Mouse (Mus musculus): ENCODE data around the gene 2010111I01Rik. TPM values are rescaled to one million over a fixed set of nuclear protein-coding genes. Genes with fewer than 3 reads are reported as not detected.

Gene 2010111I01Rik
- polyA plus RNA-seq, 1 experiment from 2014 or later = 119 TPM

GRCm38 (mm10) chr13:62951606-62952005, 13.1 kb upstream of the 2010111I01Rik start:
- Histone ChIP-seq H3K4me2 (ENCODE audit: low read depth, low read length) (no peak overlapping the region), H3K4me3 (replicated peaks; ENCODE audit: low read length) (no peak overlapping the region), H3K27me3 (ENCODE audit: control insufficient read depth, insufficient read depth, low read length) (no peaks in the 10 kb centered on the region), H3K4me1 (ENCODE audit: control insufficient read depth, insufficient read depth, low read length) (no peaks in the 10 kb centered on the region), H3K27ac (ENCODE audit: low read length) (0 out of 2 replicates have a peak overlapping the region, but pooled peaks have one; percentile 24), H3K9ac (ENCODE audit: low read length) (no peak overlapping the region), H3K36me3 (ENCODE audit: control insufficient read depth, insufficient read depth, low read length) (no peaks in the 10 kb centered on the region), H3K9me3 (replicated peaks; ENCODE audit: control insufficient read depth, low read length) (no peaks in the 10 kb centered on the region)
- ATAC-seq (ENCODE audit: insufficient read depth, low FRiP score) = no peak
- 68% methylated on average over 1 of the region's 1 CpGs for WGBS

DNA sequence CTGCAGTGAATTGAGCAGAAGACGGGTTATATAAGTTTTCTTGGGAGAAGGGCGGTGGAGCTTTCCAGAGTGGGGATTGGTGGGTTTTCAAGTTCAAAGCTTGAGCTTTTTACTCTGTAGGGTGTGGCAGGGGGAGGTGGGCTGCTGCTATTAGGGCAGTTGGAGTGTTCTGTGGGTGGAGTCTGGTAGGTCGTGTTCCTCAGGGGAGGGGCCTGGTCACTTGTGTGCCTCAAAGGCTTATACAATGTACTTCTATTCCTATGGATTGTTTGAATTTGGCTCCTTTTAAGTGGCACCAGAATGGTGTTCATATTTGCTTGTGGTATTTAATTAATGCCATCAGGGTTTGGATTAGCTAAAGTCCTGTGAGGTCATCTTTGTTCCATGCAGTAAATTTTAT, 12.6 kb upstream of the 2010111I01Rik start:
- Histone ChIP-seq H3K27ac (ENCODE audit: low read length) (0 out of 2 replicates have a peak overlapping the region, but pooled peaks have one; percentile 24), H3K36me3 (ENCODE audit: control insufficient read depth, insufficient read depth, low read length) (no peaks in the 10 kb centered on the region), H3K9me3 (replicated peaks; ENCODE audit: control insufficient read depth, low read length) (no peaks in the 10 kb centered on the region), H3K27me3 (ENCODE audit: control insufficient read depth, insufficient read depth, low read length) (no peaks in the 10 kb centered on the region), H3K4me1 (ENCODE audit: control insufficient read depth, insufficient read depth, low read length) (no peaks in the 10 kb centered on the region), H3K4me2 (ENCODE audit: low read depth, low read length) (no peak overlapping the region), H3K4me3 (replicated peaks; ENCODE audit: low read length) (no peak overlapping the region), H3K9ac (ENCODE audit: low read length) (no peak overlapping the region)
- ATAC-seq (ENCODE audit: insufficient read depth, low FRiP score) = no peak; the same call in 1 of the 2 replicates
- WGBS = 63% methylated on average over 3 of the region's 3 CpGs

GRCm38 (mm10) chr13:62952624-62953023, 12.1 kb upstream of the 2010111I01Rik start:
- ATAC-seq (ENCODE audit: insufficient read depth, low FRiP score) = no peak
- Histone ChIP-seq H3K27ac (ENCODE audit: low read length) (peak overlapping the region; percentile 47; the same call in 1 of the 2 replicates), H3K4me1 (ENCODE audit: control insufficient read depth, insufficient read depth, low read length) (no peaks in the 10 kb centered on the region), H3K27me3 (ENCODE audit: control insufficient read depth, insufficient read depth, low read length) (no peaks in the 10 kb centered on the region), H3K36me3 (ENCODE audit: control insufficient read depth, insufficient read depth, low read length) (no peaks in the 10 kb centered on the region), H3K4me2 (ENCODE audit: low read depth, low read length) (no peak overlapping the region), H3K9me3 (replicated peaks; ENCODE audit: control insufficient read depth, low read length) (no peaks in the 10 kb centered on the region), H3K4me3 (replicated peaks; ENCODE audit: low read length) (no peak overlapping the region), H3K9ac (ENCODE audit: low read length) (no peak overlapping the region)
- 55% methylated on average over 3 of the region's 3 CpGs for WGBS

DNA sequence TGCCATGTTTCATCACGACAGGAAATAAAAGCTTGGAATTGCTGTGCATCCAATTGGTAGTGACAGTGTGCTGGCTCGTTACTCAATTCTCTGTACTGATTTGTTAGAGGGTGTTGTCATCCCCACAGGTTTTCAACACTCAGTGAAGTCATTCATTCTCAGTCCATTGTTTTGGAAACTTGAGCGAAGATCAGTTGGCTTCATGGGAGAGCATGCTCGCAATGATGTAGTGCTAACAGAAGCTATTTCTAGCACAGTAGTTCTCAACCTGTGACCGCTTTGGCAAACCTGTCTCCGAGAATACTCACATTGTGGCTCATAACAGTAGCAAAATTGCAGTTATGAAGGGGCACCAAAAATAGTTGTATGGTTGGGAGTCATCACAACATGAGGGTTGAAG, 8.7 kb upstream of the 2010111I01Rik start:
- WGBS = 88% methylated on average over 6 of the region's 6 CpGs
- no peak overlapping the region for H3K4me3 ChIP-seq (replicated peaks; ENCODE audit: low read length)
- no peak for ATAC-seq (ENCODE audit: insufficient read depth, low FRiP score)
- no peak overlapping the region for H3K9ac ChIP-seq (ENCODE audit: low read length)
- H3K27ac ChIP-seq (ENCODE audit: low read length) = no peak overlapping the region
- H3K4me2 ChIP-seq (ENCODE audit: low read depth, low read length) = no peak overlapping the region
- no peaks in the 10 kb centered on the region for H3K36me3 ChIP-seq (ENCODE audit: control insufficient read depth, insufficient read depth, low read length)
- no peaks in the 10 kb centered on the region for H3K4me1 ChIP-seq (ENCODE audit: control insufficient read depth, insufficient read depth, low read length)
- no peaks in the 10 kb centered on the region for H3K9me3 ChIP-seq (replicated peaks; ENCODE audit: control insufficient read depth, low read length)
- H3K27me3 ChIP-seq (ENCODE audit: control insufficient read depth, insufficient read depth, low read length) = no peaks in the 10 kb centered on the region

DNA sequence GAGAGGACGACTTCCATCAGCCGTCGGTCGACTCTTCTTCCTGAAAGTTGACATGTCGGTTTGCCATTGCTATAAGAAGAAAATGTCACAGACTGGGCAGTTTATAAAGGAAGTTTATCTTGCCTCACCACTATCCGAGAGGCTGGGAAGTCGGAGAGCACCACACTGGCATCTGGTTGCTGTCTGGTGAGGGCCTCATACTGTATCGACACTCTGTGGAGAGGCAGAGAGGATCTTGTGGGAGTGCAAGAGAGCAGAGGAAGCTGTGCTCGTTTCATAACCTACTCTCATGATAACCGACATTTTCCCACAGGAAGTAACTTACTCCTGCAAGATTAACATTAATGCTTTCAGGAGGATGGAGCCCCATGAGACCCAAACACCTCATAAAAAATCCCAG, 7.9 kb upstream of the 2010111I01Rik start:
- no peaks in the 10 kb centered on the region for H3K27me3 ChIP-seq (ENCODE audit: control insufficient read depth, insufficient read depth, low read length)
- H3K9ac ChIP-seq (ENCODE audit: low read length) = no peak overlapping the region
- H3K36me3 ChIP-seq (ENCODE audit: control insufficient read depth, insufficient read depth, low read length) = no peaks in the 10 kb centered on the region
- no peak overlapping the region for H3K27ac ChIP-seq (ENCODE audit: low read length)
- H3K4me1 ChIP-seq (ENCODE audit: control insufficient read depth, insufficient read depth, low read length) = no peaks in the 10 kb centered on the region
- ATAC-seq (ENCODE audit: insufficient read depth, low FRiP score) = no peak
- H3K4me2 ChIP-seq (ENCODE audit: low read depth, low read length) = no peak overlapping the region
- 55% methylated on average over 10 of the region's 10 CpGs for WGBS
- no peaks in the 10 kb centered on the region for H3K9me3 ChIP-seq (replicated peaks; ENCODE audit: control insufficient read depth, low read length)
- no peak overlapping the region for H3K4me3 ChIP-seq (replicated peaks; ENCODE audit: low read length)

DNA sequence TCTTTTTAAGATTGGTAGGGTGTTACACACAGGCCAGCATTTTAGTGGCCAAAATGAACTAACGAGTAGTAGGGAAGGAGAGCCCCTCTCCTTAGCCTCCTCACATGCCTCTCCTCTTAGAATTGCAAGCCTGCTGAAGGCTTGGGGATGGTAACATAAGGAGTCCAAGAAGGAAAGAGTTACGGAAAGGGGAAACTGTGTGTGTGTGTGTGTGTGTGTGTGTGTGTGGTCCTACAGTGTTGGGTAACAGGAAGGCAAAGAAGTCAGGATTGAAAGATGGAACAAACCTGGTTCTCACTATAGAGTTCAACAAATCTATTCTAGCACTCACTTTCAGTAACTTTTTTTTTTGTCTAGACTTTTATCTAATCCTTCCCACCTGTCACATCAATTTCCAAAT, 1.3 kb upstream of the 2010111I01Rik start:
- no peak for ATAC-seq (ENCODE audit: insufficient read depth, low FRiP score)
- H3K9ac ChIP-seq (ENCODE audit: low read length) = no peak overlapping the region
- no peaks in the 10 kb centered on the region for H3K27me3 ChIP-seq (ENCODE audit: control insufficient read depth, insufficient read depth, low read length)
- no peak overlapping the region for H3K4me2 ChIP-seq (ENCODE audit: low read depth, low read length)
- H3K36me3 ChIP-seq (ENCODE audit: control insufficient read depth, insufficient read depth, low read length) = no peaks in the 10 kb centered on the region
- H3K27ac ChIP-seq (ENCODE audit: low read length) = no peak overlapping the region
- H3K9me3 ChIP-seq (replicated peaks; ENCODE audit: control insufficient read depth, low read length) = no peaks in the 10 kb centered on the region
- WGBS = 85% methylated on average over 2 of the region's 2 CpGs
- H3K4me3 ChIP-seq (replicated peaks; ENCODE audit: low read length) = no peak overlapping the region
- H3K4me1 ChIP-seq (ENCODE audit: control insufficient read depth, insufficient read depth, low read length) = no peaks in the 10 kb centered on the region

- no peak overlapping the region for H3K4me2 ChIP-seq (ENCODE audit: low read depth, low read length)
- H3K27me3 ChIP-seq (ENCODE audit: control insufficient read depth, insufficient read depth, low read length) = no peaks in the 10 kb centered on the region
- H3K36me3 ChIP-seq (ENCODE audit: control insufficient read depth, insufficient read depth, low read length) = no peaks in the 10 kb centered on the region
- WGBS = 79% methylated on average over 12 of the region's 12 CpGs
- no peak for ATAC-seq (ENCODE audit: insufficient read depth, low FRiP score)
- H3K9me3 ChIP-seq (replicated peaks; ENCODE audit: control insufficient read depth, low read length) = no peaks in the 10 kb centered on the region
- no peak overlapping the region for H3K9ac ChIP-seq (ENCODE audit: low read length)
- no peaks in the 10 kb centered on the region for H3K4me1 ChIP-seq (ENCODE audit: control insufficient read depth, insufficient read depth, low read length)
- no peak overlapping the region for H3K27ac ChIP-seq (ENCODE audit: low read length)
- H3K4me3 ChIP-seq (replicated peaks; ENCODE audit: low read length) = no peak overlapping the region
These were observed 3.5 kb downstream of the 2010111I01Rik start for GRCm38 (mm10) chr13:62968223-62968622.

DNA sequence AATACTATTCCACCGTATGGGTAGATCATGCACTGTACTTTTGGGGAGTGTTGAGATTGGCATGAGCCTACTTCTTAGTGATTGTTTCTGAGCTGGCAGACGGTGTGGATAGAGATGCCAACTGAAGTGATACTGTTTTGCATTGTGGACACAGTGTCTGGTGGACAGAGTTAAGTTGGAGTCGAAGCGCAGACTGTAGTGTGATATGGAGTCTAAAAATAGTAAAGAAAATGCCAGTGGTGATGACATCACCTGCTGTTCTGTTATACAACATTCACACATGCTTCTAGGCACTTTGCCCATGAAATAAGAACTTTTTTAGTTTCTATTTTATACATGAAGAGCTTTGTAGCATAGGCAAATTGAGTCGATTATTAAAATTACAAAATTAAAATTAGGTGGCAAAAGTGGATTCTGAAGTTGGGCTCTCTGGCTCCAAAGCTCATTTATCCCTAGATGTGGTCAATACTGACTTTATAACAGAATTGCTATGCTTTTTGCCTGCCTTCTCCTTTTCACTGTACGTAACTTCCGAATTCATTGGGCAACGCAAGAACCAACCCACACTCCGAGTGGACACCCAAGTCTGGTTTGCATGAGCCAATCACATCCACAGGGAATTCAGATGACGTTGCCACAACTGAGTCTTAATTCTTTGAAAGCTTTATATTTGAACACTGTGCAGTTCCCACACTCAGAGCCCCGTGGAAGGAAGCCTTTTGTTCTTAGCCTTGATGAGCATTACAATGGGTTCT, 6.0 kb downstream of the 2010111I01Rik start:
- H3K27me3 ChIP-seq (ENCODE audit: control insufficient read depth, insufficient read depth, low read length) = no peaks in the 10 kb centered on the region
- H3K36me3 ChIP-seq (ENCODE audit: control insufficient read depth, insufficient read depth, low read length) = no peaks in the 10 kb centered on the region
- no peak overlapping the region for H3K27ac ChIP-seq (ENCODE audit: low read length)
- no peaks in the 10 kb centered on the region for H3K9me3 ChIP-seq (replicated peaks; ENCODE audit: control insufficient read depth, low read length)
- no peak overlapping the region for H3K4me2 ChIP-seq (ENCODE audit: low read depth, low read length)
- no peaks in the 10 kb centered on the region for H3K4me1 ChIP-seq (ENCODE audit: control insufficient read depth, insufficient read depth, low read length)
- H3K4me3 ChIP-seq (replicated peaks; ENCODE audit: low read length) = no peak overlapping the region
- ATAC-seq (ENCODE audit: insufficient read depth, low FRiP score) = no peak
- H3K9ac ChIP-seq (ENCODE audit: low read length) = no peak overlapping the region
- WGBS = 82% methylated on average over 11 of the region's 11 CpGs

DNA sequence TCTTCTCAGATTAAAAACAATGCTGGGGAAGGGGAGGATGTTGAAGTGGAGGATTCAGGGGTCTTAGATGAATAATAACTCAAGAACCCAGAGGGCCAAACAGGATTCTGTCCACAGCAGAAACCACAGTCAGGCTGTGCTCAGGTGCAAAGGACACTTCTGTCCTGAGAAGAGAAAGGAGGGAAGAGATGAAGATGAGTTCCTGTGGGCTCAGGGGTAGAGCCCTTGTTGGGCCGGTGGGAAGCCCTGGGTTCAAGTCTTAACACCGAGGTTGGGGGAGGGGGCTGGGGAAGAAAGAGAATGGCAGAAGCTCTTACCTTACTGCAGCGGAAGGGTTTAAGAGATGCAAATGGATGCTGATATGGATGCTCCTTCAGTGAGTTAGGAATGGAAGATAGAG, 7.7 kb downstream of the 2010111I01Rik start:
- Histone ChIP-seq H3K36me3 (ENCODE audit: control insufficient read depth, insufficient read depth, low read length) (no peaks in the 10 kb centered on the region), H3K27ac (ENCODE audit: low read length) (no peak overlapping the region)
- no peak for ATAC-seq (ENCODE audit: insufficient read depth, low FRiP score)

More for the DNA sequence above, 7.7 kb downstream of the 2010111I01Rik start:
- no peaks in the 10 kb centered on the region for H3K9me3 ChIP-seq (replicated peaks; ENCODE audit: control insufficient read depth, low read length)
- H3K4me3 ChIP-seq (replicated peaks; ENCODE audit: low read length) = no peak overlapping the region
- H3K4me2 ChIP-seq (ENCODE audit: low read depth, low read length) = no peak overlapping the region
- WGBS = 81% methylated on average over 3 of the region's 3 CpGs
- H3K27me3 ChIP-seq (ENCODE audit: control insufficient read depth, insufficient read depth, low read length) = no peaks in the 10 kb centered on the region
- H3K9ac ChIP-seq (ENCODE audit: low read length) = no peak overlapping the region
- H3K4me1 ChIP-seq (ENCODE audit: control insufficient read depth, insufficient read depth, low read length) = no peaks in the 10 kb centered on the region
